Mouse (Mus musculus): ENCODE results near the gene C530008M17Rik. TPM values are rescaled to one million over a fixed set of nuclear protein-coding genes. Genes with fewer than 3 reads are reported as not detected.

Gene C530008M17Rik
- total and polyA plus RNA-seq, 3 experiments = 3.2 to 10.6 TPM; not detected in 1

GRCm38 (mm10) chr5:76893084-76893483 is 236.8 kb downstream of the C530008M17Rik start:
- H3K9ac ChIP-seq (ENCODE audit: control insufficient read depth, low read depth, low read length, poor library complexity, severe bottlenecking) = no peak overlapping the region
- H3K4me1 ChIP-seq (ENCODE audit: control insufficient read depth in 1 of 2, insufficient read depth in 2 of 2, low read length in 2 of 2) = no peaks in the 10 kb centered on the region
- no peaks in the 10 kb centered on the region for H3K27me3 ChIP-seq (ENCODE audit: control insufficient read depth in 1 of 2, insufficient read depth in 2 of 2, low read length in 2 of 2)
- H3K9me3 ChIP-seq (replicated peaks; ENCODE audit: insufficient read depth, low read length) = no peaks in the 10 kb centered on the region
- TF ChIP-seq RCOR1 (IDR thresholded peaks at IDR 0.05; ENCODE audit: low read depth, low read length) = no peak
- TF ChIP-seq MAZ (IDR thresholded peaks at IDR 0.05; ENCODE audit: low read depth, low read length) = no peak
- no peak for TF ChIP-seq KAT2A (conservative IDR thresholded peaks at IDR 0.05; ENCODE audit: low read depth, low read length)
- TF ChIP-seq HCFC1 (IDR thresholded peaks at IDR 0.05; ENCODE audit: low read depth, low read length) = no peak
- TF ChIP-seq CTCF (IDR thresholded peaks at IDR 0.05 in 2 of 3, conservative IDR thresholded peaks at IDR 0.05 in 1 of 3; ENCODE audit: control insufficient read depth in 1 of 3, insufficient read depth in 1 of 3, low read depth in 2 of 3, low read length in 3 of 3, poor library complexity in 1 of 3, severe bottlenecking in 1 of 3) = no peak
- H3K4me3 ChIP-seq (ENCODE audit: control insufficient read depth in 1 of 2, insufficient read depth in 1 of 2, low read depth in 2 of 2, low read length in 2 of 2) = no peak overlapping the region
- DNase-seq (ENCODE audit: low read depth, low spot score) = no peak
- H3K79me2 ChIP-seq (ENCODE audit: control insufficient read depth, insufficient read depth, low read length, poor library complexity) = no peaks in the 10 kb centered on the region
- H3K36me3 ChIP-seq (ENCODE audit: control insufficient read depth in 1 of 2, insufficient read depth in 2 of 2, low read length in 2 of 2) = peaks cover 0 to 18% of the 10 kb centered on the region in 2 experiments; a peak in 2 of 4 replicates
- no peak overlapping the region for H3K27ac ChIP-seq (ENCODE audit: control insufficient read depth, low read depth, low read length)

- Histone ChIP-seq H3K9me3 (replicated peaks; ENCODE audit: insufficient read depth, low read length) (no peaks in the 10 kb centered on the region), H3K9ac (ENCODE audit: control insufficient read depth, low read depth, low read length, poor library complexity, severe bottlenecking) (no peak overlapping the region), H3K27me3 (ENCODE audit: control insufficient read depth in 1 of 2, insufficient read depth in 2 of 2, low read length in 2 of 2) (no peaks in the 10 kb centered on the region), H3K79me2 (ENCODE audit: control insufficient read depth, insufficient read depth, low read length, poor library complexity) (peaks cover 4% of the 10 kb centered on the region; the same call in 1 of the 2 replicates), H3K4me3 (ENCODE audit: control insufficient read depth in 1 of 2, insufficient read depth in 1 of 2, low read depth in 2 of 2, low read length in 2 of 2) (no peak overlapping the region), H3K27ac (ENCODE audit: control insufficient read depth, low read depth, low read length) (no peak overlapping the region), H3K4me1 (ENCODE audit: control insufficient read depth in 1 of 2, insufficient read depth in 2 of 2, low read length in 2 of 2) (peaks cover 4 to 9% of the 10 kb centered on the region in 2 experiments; a peak in 2 of 4 replicates), H3K36me3 (ENCODE audit: control insufficient read depth in 1 of 2, insufficient read depth in 2 of 2, low read length in 2 of 2) (peaks cover 2 to 15% of the 10 kb centered on the region in 2 experiments; a peak in 3 of 4 replicates)
- TF ChIP-seq E2F4 (IDR thresholded peaks at IDR 0.05; ENCODE audit: borderline replicate concordance, low read depth, low read length) (no peak), TCF12 (IDR thresholded peaks at IDR 0.05; ENCODE audit: low read depth, low read length) (no peak), USF2 (IDR thresholded peaks at IDR 0.05; ENCODE audit: borderline replicate concordance in 1 of 2, insufficient read depth in 1 of 2, low read depth in 1 of 2, low read length in 2 of 2) (no peak), POLR2AphosphoS2 (IDR thresholded peaks at IDR 0.05; ENCODE audit: low read length) (no peak), GATA1 (IDR thresholded peaks at IDR 0.05; ENCODE audit: low read depth, low read length) (no peak), UBTF (IDR thresholded peaks at IDR 0.05; ENCODE audit: borderline replicate concordance, insufficient read depth, low read depth, low read length) (no peak), RCOR1 (IDR thresholded peaks at IDR 0.05; ENCODE audit: low read depth, low read length) (no peak), POLR2A (IDR thresholded peaks at IDR 0.05; ENCODE audit: control insufficient read depth in 1 of 2, insufficient read depth in 1 of 2, low read depth in 1 of 2, low read length in 2 of 2, poor library complexity in 1 of 2) (no peak)
- DNase-seq (ENCODE audit: low read depth, low spot score) = no peak
Observed at GRCm38 (mm10) chr5:76902131-76902530, 245.8 kb downstream of the C530008M17Rik start.

GRCm38 (mm10) chr5:76904713-76905404 is 248.5 kb downstream of the C530008M17Rik start:
- TF ChIP-seq USF1 (IDR thresholded peaks at IDR 0.05; ENCODE audit: low read depth, low read length) (peak; percentile 28; the same call in 1 of the 2 replicates), TBP (IDR thresholded peaks at IDR 0.05; ENCODE audit: low read depth, low read length) (peak; percentile 43; the same call in 1 of the 2 replicates), GABPA (IDR thresholded peaks at IDR 0.05; ENCODE audit: low read depth, low read length) (no peak), ETS1 (IDR thresholded peaks at IDR 0.05; ENCODE audit: low read depth, low read length) (0 out of 2 replicates have a peak, but pooled peaks have one; percentile 14), E2F4 (IDR thresholded peaks at IDR 0.05; ENCODE audit: borderline replicate concordance, low read depth, low read length) (no peak)
- DNase-seq (ENCODE audit: low read depth, low spot score) = peak; percentile 70
- peaks cover 0 to 17% of the 10 kb centered on the region in 2 experiments; a peak in 3 of 4 replicates for H3K36me3 ChIP-seq (ENCODE audit: control insufficient read depth in 1 of 2, insufficient read depth in 2 of 2, low read length in 2 of 2)
- peak overlapping the region; percentile 86 for H3K9ac ChIP-seq (ENCODE audit: control insufficient read depth, low read depth, low read length, poor library complexity, severe bottlenecking)
- H3K9me3 ChIP-seq (replicated peaks; ENCODE audit: insufficient read depth, low read length) = no peaks in the 10 kb centered on the region
- no peaks in the 10 kb centered on the region for H3K27me3 ChIP-seq (ENCODE audit: control insufficient read depth in 1 of 2, insufficient read depth in 2 of 2, low read length in 2 of 2)
- H3K4me3 ChIP-seq (ENCODE audit: control insufficient read depth in 1 of 2, insufficient read depth in 1 of 2, low read depth in 2 of 2, low read length in 2 of 2) = peak overlapping the region; percentile 74 to 76
- peaks cover 4% of the 10 kb centered on the region; the same call in 1 of the 2 replicates for H3K79me2 ChIP-seq (ENCODE audit: control insufficient read depth, insufficient read depth, low read length, poor library complexity)
- peaks cover 4 to 9% of the 10 kb centered on the region in 2 experiments; a peak in 2 of 4 replicates for H3K4me1 ChIP-seq (ENCODE audit: control insufficient read depth in 1 of 2, insufficient read depth in 2 of 2, low read length in 2 of 2)
- H3K27ac ChIP-seq (ENCODE audit: control insufficient read depth, low read depth, low read length) = peak overlapping the region; percentile 86
